Mouse (Mus musculus) liver, adult (tissue): ENCODE data around the gene Wdr34.

Experiments
- GATA4 ChIP-seq: IDR thresholded peaks from 2 replicates; pipeline ENCODE4 v1.6.1; 2014; ENCODE audit warnings: mild to moderate bottlenecking, low read length; ENCODE audit not compliant: insufficient replicate concordance

The Wdr34 gene

DNA sequence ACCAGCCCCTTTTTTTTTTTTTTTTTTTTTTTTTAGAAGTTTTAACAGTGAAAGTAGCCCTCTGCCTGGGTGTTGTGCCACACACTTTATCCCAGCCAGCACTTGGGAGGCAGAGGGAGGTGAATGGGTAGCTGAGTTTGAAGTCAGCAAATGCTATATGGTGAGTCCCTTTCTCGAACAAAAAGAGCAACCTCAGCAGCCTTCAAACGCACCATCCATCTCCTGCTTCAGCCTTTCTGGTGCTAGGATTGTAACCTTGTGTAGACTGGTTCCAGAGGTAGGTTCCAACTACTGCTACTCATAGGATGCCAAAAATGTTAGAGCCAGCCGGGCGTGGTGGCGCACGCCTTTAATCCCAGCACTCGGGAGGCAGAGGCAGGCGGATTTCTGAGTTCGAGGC is 27.8 kb upstream of the Wdr34 start:
- TF ChIP-seq GATA4, result no peak

DNA sequence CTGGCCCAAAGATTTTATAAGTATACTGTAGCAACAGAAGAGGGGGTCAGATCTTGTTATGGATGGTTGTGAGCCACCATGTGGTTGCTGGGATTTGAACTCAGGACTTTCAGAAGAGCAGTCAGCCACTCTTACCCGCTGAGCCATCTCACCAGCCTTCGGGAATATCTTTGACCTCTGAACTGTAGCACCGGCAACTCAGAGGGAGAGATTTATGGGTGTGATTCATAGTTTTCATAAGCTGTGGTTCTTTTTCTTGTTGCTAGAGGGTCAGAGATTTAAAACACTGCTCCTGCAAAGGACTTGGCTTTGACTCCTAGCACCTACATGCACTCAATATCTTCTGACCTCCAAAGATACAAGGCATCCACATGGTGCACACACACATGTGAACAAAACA is 26.9 kb upstream of the Wdr34 start:
- TF ChIP-seq GATA4, result no peak

DNA sequence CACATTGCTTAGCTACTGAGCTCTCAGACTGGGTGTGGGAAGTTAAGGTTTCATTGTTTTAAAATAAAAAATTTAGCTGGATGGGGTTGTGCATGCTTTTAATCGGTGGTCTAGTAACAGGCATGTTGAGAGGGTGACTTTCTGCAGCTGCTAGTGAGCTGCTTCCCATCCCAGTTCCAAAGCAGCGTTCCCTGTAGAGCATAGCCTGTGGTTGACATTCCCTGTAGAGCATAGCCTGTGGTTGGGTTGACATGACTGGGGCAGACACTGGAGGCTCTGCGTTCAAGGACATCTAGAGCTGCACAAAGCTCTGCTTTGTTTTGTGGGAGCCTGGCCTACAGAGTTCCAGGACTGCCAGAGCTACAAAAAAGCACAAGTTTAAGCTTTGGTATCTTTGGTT is 24.6 kb upstream of the Wdr34 start:
- no peak for TF ChIP-seq GATA4

DNA sequence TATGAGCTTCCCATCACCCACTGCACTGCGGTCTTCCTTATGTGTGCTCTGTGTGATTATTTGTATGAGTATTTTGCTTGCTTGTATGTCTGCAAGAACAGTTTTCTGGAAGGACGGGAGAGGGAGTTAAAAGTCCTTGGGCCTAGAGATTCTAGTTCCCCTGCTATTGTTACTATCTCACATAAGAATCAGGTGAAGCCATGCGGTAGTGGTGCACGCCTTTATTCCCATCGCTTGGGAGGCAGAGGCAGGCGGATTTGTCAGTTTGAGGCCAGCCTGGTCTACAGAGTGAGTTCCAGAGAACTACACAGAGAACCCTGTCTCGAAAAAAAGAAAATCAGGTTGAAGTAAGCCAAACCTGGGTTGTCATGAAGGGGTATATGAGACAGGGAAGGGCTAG is 24.2 kb upstream of the Wdr34 start:
- no peak for TF ChIP-seq GATA4

DNA sequence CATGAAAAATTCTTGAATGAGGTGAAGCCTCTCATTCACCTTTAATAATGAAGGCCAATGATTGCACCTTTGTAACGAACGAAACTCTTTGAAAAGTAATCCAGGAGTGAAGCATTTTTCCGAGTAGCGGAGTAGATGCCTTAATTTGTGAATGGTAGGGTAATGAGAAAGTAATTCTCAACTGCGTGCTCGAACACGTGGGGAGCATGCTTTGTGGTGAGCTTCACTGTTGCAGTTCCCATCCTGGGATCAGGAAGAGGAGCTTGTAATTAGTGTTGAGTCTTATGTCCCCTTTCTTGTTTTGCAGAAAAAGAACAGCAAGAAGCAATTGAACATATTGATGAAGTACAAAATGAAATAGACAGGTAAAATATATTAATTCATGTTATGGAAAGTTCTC is 19.3 kb upstream of the Wdr34 start:
- TF ChIP-seq GATA4, result no peak

DNA sequence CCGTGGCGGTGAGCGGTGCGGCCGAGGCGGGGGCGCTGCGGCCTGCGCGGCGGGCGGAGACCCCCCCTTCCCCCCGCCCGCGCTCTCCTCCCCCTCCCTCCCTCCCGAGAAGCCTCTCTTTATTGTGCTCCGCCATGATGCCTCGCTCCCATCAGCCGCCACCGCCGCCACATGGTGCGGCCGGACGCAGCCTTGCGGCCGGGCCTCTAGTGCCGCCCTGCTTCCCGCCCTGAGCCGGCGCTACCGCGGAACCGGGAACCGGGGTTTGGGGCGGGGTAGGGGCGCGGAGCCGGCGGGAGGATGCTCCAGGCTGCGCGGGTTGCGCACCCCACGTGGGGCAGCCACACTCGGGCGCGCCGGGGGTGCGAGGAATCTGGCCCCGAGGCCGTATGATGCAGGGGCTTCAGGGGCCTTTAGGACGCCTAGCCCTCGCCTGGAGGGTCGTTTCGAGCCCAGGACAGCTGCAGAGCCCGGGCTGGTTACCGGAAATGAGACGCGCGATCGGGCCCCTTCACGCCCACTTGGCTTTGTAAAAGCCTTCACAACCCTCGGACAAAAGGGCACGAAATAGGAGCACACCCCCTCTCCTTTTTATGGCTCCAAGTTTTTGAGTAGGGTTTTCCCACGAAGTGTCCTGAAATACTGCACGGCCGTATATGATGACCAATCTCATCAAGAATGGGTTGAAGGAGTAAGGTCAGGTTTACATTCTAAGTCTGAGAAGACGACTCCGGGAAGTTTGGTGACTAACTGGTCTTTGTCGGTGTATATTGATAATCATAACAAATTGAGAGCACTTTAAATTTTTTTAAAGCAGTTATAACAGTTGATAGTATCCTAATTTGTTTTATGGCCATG is 18.6 kb upstream of the Wdr34 start:
- TF ChIP-seq GATA4, result no peak

DNA sequence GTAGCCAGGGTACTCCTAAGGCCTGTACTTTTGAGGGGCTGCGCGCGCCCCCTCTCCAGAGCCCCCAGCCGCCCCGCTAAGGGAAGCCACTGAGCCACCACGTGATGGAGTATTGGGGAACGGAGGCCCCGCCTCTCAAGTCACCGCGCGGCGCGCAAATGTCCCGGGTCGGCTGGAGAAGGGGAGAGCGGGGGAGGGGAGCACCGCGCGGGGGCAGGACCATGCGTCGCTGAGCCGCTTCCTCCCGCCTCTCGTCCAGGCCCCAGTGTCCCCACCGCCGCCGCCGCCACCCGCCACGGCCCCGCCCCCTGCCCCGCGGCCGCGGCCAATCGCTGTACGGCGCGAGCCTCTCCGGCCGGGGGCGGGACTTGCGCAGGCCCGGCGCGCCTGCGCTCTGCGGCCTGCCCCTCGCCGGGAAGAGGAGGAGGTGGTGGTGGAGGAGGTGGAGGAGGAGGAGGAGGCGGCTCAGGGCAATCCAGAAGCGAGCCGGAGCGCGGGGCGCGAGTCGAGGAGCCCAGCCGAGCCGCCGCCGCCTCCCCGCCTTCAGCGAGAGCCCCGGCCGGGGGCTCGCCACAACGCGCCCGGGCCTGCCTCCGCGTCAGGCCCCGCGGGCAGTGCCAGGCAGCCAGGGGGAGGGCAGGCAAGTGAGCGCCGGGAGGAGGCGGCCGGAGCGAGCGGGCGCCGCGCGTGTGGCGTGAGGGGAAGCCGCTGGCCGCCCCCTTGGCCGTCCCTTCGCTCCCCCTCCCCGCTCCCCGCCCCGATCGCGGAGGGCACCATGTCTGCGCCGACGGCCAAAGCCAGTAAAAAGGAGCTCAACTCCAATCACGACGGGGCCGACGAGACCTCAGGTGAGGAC is 17.6 kb upstream of the Wdr34 start:
- TF ChIP-seq GATA4, result no peak

DNA sequence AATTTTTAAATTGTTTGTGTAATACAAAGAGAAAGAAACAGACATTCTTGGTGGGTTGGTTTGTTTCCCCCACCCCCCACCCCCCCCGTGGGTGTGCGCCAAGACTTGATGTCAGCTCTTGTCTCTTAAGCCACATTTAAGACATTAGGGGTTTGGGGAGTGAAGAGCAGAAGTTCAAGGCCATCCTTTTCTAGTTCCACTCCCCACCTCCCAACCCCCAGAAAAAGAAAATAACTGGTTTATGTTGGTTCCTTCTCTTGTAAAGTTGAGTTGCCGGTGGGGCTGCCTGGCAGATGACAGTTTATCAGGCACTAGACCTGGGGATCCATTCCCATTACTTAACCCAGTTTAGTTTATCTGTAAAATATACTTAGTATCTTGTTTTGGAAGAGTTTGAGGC is 15.6 kb upstream of the Wdr34 start:
- no peak for TF ChIP-seq GATA4

DNA sequence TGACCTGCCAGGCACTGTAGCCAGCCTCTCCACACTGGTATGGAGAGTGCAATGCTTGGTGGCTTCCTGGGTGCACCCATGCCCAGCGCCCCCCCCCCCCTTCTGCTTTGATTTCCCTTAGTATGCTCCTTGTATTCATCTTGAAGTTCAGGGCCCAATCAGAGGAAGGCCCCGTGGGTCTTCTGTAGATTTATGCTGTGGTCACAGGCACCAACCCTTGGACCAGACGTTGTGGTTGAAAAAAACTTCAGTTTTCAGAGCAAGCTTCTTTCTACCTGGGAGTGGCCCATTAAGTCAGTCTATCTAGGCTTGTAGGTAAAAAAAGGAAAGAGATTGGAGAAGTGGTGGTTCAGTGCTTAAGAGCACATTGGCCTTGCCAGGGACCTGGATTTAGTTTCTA is 15.1 kb upstream of the Wdr34 start:
- no peak for TF ChIP-seq GATA4

DNA sequence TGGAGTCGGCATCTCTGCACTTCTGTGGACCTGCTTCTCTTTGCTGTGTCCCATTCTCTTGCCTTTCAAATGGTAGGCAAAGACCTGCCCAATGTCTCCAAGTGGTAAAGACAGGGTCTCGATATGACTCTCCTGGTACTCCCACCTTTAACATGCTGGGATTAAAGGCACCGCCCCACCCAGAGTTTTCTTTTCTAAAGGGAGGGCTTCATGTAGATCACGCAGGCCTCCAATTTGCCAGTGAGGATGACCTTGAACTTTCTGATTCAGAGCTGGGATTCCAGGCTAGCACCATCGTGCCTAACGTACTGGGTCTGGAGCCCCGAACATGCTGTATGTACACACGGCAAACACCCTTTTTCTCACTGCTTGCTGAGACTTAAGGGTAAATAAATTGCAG is 14.6 kb upstream of the Wdr34 start:
- TF ChIP-seq GATA4, result no peak

DNA sequence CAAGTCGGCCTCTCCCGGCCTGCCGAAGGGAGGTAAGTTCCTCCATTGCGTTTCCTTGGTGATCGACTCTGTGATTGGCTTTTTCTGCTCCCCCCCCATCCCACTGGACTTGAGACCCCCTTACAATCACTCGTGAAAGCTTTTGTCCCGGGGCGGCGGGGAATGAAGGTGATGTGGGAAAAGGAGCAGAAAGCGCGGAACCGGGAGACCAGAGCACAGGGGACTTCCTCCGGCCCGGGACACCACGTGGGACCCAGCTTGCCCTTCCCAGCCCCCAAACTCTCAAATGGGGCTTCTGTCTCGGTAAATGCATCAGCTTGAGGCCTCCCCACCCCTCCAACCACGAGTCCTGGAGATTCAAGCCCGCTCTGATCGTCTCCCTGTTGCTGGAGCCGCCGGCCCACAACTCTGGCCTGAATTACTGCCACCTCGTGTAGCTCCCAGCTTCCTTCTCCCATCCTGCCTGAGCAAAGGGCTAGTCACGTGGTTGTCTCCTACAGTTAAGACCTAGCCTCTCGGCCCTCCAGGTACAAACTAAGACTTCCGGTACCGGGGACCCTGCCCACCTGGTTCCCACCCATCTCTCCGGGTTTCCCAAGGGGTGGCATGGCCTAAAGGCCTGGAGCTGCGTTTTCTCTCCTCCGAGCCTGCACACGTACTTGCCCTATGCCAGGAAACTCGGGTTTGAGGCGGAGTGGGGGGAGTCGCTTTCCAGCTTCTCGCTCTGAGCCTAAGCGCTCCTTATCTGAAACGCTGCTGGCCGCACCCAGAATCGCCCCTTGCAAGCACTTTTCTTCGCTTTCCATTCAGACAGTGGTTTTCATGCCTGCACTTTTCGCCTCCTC is 13.8 kb upstream of the Wdr34 start:
- peak; percentile 44; the same call in 1 of the 2 replicates for TF ChIP-seq GATA4

DNA sequence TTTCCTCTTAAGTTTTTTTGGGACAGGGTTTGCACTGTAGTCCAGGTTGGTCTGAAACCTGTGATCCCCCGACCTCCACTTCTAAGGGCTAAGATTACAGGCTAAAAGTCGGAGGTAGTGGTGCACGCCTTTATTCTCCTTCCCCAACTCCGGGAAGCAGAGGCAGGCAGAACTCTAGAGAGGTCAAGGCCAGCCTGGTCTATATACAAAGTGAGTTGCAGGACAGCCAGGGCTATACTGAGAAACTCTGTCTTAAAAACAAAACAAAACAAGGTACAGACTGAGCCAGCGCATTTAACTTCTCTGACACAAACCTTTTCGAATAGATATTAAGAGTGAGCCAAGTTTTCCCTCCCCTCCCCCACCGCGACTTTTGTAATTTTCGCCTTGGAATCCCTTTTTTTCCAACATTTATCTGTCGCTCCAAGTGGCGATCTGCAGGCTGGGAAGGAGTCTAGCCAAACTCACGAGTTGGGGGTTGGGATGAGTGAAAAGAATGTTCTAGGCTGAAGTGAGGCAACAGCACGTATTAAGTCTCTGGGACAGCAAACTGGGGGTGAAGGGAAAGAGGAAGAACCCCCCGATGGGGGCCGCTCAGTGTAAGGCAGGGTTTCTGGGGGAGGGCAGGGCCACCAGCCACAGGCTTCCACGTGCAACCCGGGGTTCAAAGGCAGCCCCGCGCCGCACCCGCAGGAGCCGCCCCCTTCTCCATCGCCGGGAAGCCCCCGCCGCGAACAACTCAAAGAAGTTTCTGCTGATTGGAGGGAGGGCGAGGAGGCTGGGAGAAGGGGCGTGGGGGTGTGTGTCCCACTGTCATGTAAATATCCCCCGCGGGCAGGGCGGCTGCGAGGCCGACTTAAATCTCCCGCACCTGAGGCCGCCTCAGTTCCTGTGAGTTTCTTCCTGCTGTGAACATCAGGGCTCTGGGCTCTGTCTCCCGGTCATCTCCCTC is 12.8 kb upstream of the Wdr34 start:
- no peak for TF ChIP-seq GATA4

DNA sequence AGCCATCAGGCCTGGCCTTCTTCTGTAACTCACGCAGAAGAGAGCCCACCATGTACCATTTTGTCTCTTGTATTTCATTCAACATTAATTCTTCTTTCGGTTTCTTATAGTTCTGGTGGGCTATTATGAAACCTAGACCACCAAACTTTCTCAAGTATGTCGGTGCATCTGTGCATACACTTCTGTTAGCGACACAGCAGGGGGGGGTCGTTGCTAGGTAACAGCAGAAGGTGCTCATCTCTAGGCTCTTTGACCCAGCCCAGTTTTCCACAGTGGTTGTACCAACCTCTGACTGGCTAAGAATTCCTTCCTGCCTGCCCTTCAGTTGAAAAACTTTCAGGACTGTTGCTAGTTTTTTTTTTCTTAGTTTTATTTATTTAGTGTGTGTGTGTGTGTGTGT is 9.7 kb upstream of the Wdr34 start:
- TF ChIP-seq GATA4, result no peak

DNA sequence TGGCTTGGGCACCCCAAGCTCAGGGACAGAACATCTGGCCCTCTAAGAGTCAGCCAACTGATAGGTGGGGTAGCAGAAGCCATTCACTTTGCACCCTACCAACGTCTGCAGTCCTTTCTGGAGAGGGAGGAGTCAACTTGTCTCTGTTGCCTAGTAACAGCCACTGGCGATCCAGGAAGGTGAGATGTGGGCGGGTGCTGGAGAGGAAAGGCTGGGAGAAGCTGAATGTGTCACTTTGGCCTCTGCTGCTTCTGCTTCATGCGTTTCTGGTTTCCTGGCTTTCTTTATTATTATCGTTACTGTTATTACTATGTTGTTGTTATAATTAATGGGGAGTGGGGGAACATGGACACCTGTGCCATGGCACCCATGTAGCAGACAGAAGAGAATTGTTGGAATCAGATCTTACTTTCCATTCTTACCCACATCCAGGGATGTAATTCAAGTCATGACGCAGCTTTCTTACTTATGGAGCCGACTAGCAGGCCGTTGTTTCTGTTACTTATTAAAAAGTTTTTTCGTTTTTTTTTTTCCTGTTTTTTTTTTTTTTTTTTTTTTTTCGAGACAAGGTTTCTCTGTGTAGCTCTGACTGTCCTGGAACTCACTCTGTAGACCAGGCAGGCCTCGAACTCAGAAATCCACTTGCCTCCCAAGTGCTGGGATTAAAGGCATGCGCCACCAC is 8.7 kb upstream of the Wdr34 start, which contains the start of gene Set:
Gene Set (plus strand): TSS at position 156 of the 682 bp plus-strand sequence.
- no peak for TF ChIP-seq GATA4
